Mouse (Mus musculus) MN1 (cell line): ENCODE measurements around the gene Defa17.
"Not testable (repeated sequence)": the region's sequence is repeated elsewhere in the genome, so short reads cannot be mapped to it uniquely, and the experiment has no call there.

Experiments
- DNase-seq: peaks from one replicate; pipeline ENCODE4 v3.0.0-alpha.2; 2016; ENCODE audit warnings: low spot score

The Defa17 gene

GRCm38 (mm10) chr8:21655480-21655879, at the start of gene Defa17:
Gene Defa17, plus strand, starts transcription at chr8:21655780.
- not testable (repeated sequence) for DNase-seq

- DNase-seq: not testable (repeated sequence)
Measured at GRCm38 (mm10) chr8:21617883-21618282, 37.7 kb upstream of the Defa17 start, which contains the start of gene Defa26. Gene Defa26, plus strand, starts transcription at chr8:21618183.

- not testable (repeated sequence) for DNase-seq
Measured at GRCm38 (mm10) chr8:21665497-21665896, 9.9 kb downstream of the Defa17 start, which contains the start of gene Defa34. Gene Defa34, plus strand, starts transcription at chr8:21665797.

GRCm38 (mm10) chr8:21703545-21703944, 48.0 kb downstream of the Defa17 start, which contains the start of gene AY761184:
Gene AY761184, minus strand, starts transcription at chr8:21703645.
- not testable (repeated sequence) for DNase-seq
